Mouse (Mus musculus) B cell, adult 2 months (primary cell): ENCODE results near the gene Olfr1177-ps.

ENCODE experiments used
- DNase-seq, 2 experiments: peaks; one replicate each; pipeline ENCODE4 v3.0.0; 2022

Gene Olfr1177-ps

DNA sequence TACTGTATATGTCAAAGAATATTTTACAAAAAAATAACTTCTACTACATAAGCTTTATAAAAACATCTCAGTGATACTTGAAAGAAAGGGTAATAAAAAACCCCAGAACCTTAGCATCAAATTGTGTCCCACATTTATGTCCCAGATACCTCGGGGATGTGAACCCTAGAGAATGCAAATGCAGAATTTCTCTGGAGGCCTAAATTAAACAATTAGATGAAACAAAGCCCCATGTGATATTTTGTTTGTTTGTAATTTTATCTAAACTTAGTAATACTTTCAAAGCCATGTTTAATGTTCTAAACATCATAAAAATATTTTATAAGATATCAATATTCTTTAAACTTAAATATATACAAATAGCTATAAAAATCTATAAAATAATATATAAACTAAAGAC is at the start of gene Olfr1177-ps:
Gene Olfr1177-ps (minus strand): TSS at position 101 of the 400 bp plus-strand sequence.
- no peak for DNase-seq

DNA sequence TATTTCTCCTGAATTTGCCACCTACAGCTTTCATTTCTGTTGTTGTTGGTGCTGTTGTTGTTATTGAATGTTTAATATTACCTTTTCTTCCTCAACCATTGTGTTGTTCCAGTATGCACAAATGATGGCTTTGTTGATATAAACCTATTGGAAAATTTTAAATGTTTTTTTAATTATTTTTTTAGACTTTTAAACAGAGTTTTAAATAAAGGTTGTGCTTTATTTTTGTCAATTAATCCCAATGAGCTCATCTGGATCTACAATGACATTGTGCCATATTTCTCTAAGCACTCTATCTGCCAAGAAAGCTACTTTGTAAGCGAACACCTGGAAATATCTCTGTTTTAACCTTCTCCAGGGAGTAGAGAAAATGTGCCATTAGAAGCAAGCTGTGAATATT is 40.5 kb upstream of the Olfr1177-ps start, which contains the start of gene Olfr1178:
Gene Olfr1178 (plus strand): TSS at position 301 of the 400 bp plus-strand sequence.
- DNase-seq, result no peak

DNA sequence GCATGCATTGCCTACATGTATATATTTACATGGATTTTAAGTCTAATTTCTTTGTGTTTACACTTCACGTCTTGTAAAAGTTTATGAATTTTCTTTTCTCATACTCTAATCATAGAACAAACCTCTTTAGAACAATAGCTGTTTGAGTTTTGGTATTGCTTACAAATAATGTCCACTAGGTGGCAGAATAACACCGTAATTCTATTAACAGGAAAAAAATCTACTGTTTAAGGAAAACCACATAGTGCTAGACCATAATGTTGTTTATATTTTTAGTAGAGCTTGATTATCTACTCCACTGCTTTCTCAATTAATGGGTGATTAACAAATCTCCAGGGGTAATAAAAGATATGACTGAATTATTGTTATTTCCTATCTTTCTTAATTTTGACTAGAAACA is 10.0 kb upstream of the Olfr1177-ps start:
- no peak for DNase-seq

DNA sequence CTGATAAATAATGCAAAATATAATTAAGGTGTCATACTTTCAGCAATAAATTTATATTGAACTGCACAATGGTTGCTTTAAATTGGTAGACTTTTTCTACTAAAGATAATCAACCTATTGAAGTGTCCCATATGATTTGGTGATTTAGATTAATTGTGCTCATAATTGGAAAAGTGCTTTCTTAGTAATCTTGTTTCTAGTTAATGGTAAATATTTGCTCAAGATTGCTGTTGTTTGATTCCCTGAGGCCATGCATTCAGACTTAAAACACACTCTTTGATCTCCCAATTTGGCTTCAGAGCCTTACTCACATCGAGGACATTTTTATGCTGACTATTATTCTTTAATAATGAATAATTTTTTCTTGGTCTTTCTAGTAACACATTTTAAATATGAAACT is 9.9 kb downstream of the Olfr1177-ps start, which contains the start of gene Olfr1176:
Gene Olfr1176 (plus strand): TSS at position 301 of the 400 bp plus-strand sequence.
- DNase-seq, result no peak

DNA sequence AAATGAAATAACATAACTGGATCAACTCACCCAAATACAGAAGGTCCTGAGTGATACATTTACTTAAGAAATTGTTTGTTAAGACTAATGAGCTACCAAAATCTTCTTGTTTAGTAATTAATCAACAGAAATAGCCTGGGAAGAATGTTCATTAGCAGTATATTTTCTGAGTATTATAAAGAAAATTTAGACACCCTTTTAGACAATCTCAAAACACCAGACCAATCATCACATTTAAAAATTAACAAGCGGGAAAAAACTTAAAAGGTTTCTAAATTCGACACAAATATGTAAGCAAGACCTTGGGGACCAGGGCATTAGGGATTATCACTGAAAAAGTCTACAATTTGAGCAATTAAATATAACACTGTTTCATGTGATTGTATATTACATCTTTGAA is 19.2 kb downstream of the Olfr1177-ps start, which contains the start of gene Olfr1175-ps:
Gene Olfr1175-ps (minus strand): TSS at position 101 of the 400 bp plus-strand sequence.
- no peak for DNase-seq

DNA sequence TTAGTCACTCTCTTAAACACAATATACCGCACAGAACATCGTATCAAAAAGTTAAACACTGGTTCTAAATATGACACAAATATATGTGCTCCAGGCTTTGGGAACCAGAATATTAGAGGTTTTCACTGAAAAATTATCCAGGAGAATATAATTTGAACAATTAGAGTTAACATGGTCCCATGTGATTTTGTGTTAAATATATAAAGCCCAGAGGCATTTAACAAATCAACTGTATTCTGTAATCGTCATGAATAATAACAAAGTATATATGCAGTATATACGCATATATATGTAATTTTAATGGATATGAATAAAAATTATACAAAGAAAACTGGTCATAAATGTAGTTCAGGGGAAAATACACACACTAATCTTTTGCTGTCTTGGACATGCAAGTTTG is 31.3 kb downstream of the Olfr1177-ps start, which contains the start of gene Olfr1174-ps:
Gene Olfr1174-ps (minus strand): TSS at position 101 of the 400 bp plus-strand sequence.
- DNase-seq, result no peak
